Mouse (Mus musculus): ENCODE measurements around the gene Best1. TPM values are rescaled to one million over a fixed set of nuclear protein-coding genes. Genes with fewer than 3 reads are reported as not detected.

Best1 gene
- polyA plus RNA-seq, 1 experiment from 2014 or later: 1.1 TPM

GRCm38 (mm10) chr19:9998736-9999486 lies 2.5 kb downstream of the Best1 start:
- Histone ChIP-seq H3K4me1 (no peaks in the 10 kb centered on the region), H3K36me3 (replicated peaks) (no peaks in the 10 kb centered on the region), H3K27me3 (no peaks in the 10 kb centered on the region), H3K9ac (no peak overlapping the region), H3K9me3 (no peaks in the 10 kb centered on the region), H3K4me2 (no peak overlapping the region), H3K4me3 (replicated peaks) (no peak overlapping the region), H3K27ac (no peak overlapping the region)
- no peak for ATAC-seq (ENCODE audit: low FRiP score)
- WGBS: 64% methylated on average over 13 of the region's 13 CpGs

- WGBS: 71% methylated on average over 2 of the region's 2 CpGs
- H3K4me1 ChIP-seq: peaks cover 4% of the 10 kb centered on the region; the same call in 1 of the 2 replicates
- H3K9ac ChIP-seq: no peak overlapping the region
- H3K36me3 ChIP-seq (replicated peaks): no peaks in the 10 kb centered on the region
- H3K27ac ChIP-seq: no peak overlapping the region
- no peaks in the 10 kb centered on the region for H3K9me3 ChIP-seq
- no peak for ATAC-seq (ENCODE audit: low FRiP score)
- no peak overlapping the region for H3K4me2 ChIP-seq
- no peaks in the 10 kb centered on the region for H3K27me3 ChIP-seq
- H3K4me3 ChIP-seq (replicated peaks): no peak overlapping the region
These were observed 3.4 kb downstream of the Best1 start for GRCm38 (mm10) chr19:9998063-9998416.

- 79% methylated on average over 12 of the region's 12 CpGs for WGBS
- no peak overlapping the region for H3K9ac ChIP-seq
- no peaks in the 10 kb centered on the region for H3K36me3 ChIP-seq (replicated peaks)
- H3K9me3 ChIP-seq: no peaks in the 10 kb centered on the region
- no peak overlapping the region for H3K27ac ChIP-seq
- H3K4me1 ChIP-seq: peaks cover 8% of the 10 kb centered on the region; the same call in 1 of the 2 replicates
- no peak for ATAC-seq (ENCODE audit: low FRiP score)
- peaks cover 4% of the 10 kb centered on the region; the same call in 1 of the 2 replicates for H3K27me3 ChIP-seq
- no peak overlapping the region for H3K4me2 ChIP-seq
- H3K4me3 ChIP-seq (replicated peaks): no peak overlapping the region
These were observed 4.0 kb downstream of the Best1 start for GRCm38 (mm10) chr19:9997204-9998062.

GRCm38 (mm10) chr19:9993036-9993656 lies 8.3 kb downstream of the Best1 start:
- H3K4me2 ChIP-seq: peak overlapping the region; percentile 58
- WGBS: 6% methylated on average over 17 of the region's 17 CpGs
- peak overlapping the region; percentile 37 for H3K4me3 ChIP-seq (replicated peaks)
- peak; percentile 89 for ATAC-seq (ENCODE audit: low FRiP score)
- H3K27me3 ChIP-seq: peaks cover 9% of the 10 kb centered on the region; the same call in 1 of the 2 replicates
- peak overlapping the region; percentile 50 for H3K9ac ChIP-seq
- H3K27ac ChIP-seq: no peak overlapping the region
- H3K4me1 ChIP-seq: peaks cover 8% of the 10 kb centered on the region; the same call in 1 of the 2 replicates
- no peaks in the 10 kb centered on the region for H3K36me3 ChIP-seq (replicated peaks)
- H3K9me3 ChIP-seq: no peaks in the 10 kb centered on the region

GRCm38 (mm10) chr19:9992011-9992958 lies 9.1 kb downstream of the Best1 start:
- Histone ChIP-seq H3K9me3 (no peaks in the 10 kb centered on the region), H3K27me3 (peaks cover 9% of the 10 kb centered on the region; the same call in 1 of the 2 replicates), H3K4me3 (replicated peaks) (peak overlapping the region; percentile 37), H3K9ac (peak overlapping the region; percentile 50), H3K4me2 (peak overlapping the region; percentile 58), H3K27ac (no peak overlapping the region), H3K4me1 (peaks cover 8% of the 10 kb centered on the region; the same call in 1 of the 2 replicates), H3K36me3 (replicated peaks) (no peaks in the 10 kb centered on the region)
- peak; percentile 58 for ATAC-seq (ENCODE audit: low FRiP score)
- 44% methylated on average over 26 of the region's 26 CpGs for WGBS

- Histone ChIP-seq H3K4me1 (peaks cover 8% of the 10 kb centered on the region; the same call in 1 of the 2 replicates), H3K36me3 (replicated peaks) (peaks cover under 1% of the 10 kb centered on the region; the same call in 1 of the 2 replicates), H3K9me3 (no peaks in the 10 kb centered on the region), H3K27me3 (peaks cover 9% of the 10 kb centered on the region; the same call in 1 of the 2 replicates), H3K27ac (no peak overlapping the region), H3K4me2 (no peak overlapping the region), H3K9ac (no peak overlapping the region), H3K4me3 (replicated peaks) (no peak overlapping the region)
- 22% methylated on average over 5 of the region's 5 CpGs for WGBS
- ATAC-seq (ENCODE audit: low FRiP score): no peak
These were observed 10.1 kb downstream of the Best1 start for GRCm38 (mm10) chr19:9991304-9991703.

- Histone ChIP-seq H3K9ac (no peak overlapping the region), H3K4me1 (peaks cover 8% of the 10 kb centered on the region; the same call in 1 of the 2 replicates), H3K27me3 (peaks cover 9% of the 10 kb centered on the region; the same call in 1 of the 2 replicates), H3K9me3 (no peaks in the 10 kb centered on the region), H3K4me3 (replicated peaks) (no peak overlapping the region), H3K27ac (no peak overlapping the region), H3K4me2 (no peak overlapping the region), H3K36me3 (replicated peaks) (peaks cover 15% of the 10 kb centered on the region)
- ATAC-seq (ENCODE audit: low FRiP score): no peak
These were observed 11.6 kb downstream of the Best1 start for GRCm38 (mm10) chr19:9989884-9990256.

- Histone ChIP-seq H3K9me3 (no peaks in the 10 kb centered on the region), H3K4me3 (replicated peaks) (no peak overlapping the region), H3K4me2 (no peak overlapping the region), H3K36me3 (replicated peaks) (peaks cover 20% of the 10 kb centered on the region), H3K27me3 (peaks cover 9% of the 10 kb centered on the region; the same call in 1 of the 2 replicates), H3K27ac (no peak overlapping the region), H3K9ac (no peak overlapping the region), H3K4me1 (peaks cover 9% of the 10 kb centered on the region; the same call in 1 of the 2 replicates)
- 69% methylated on average over 17 of the region's 17 CpGs for WGBS
- no peak for ATAC-seq (ENCODE audit: low FRiP score)
These were observed 12.1 kb downstream of the Best1 start for GRCm38 (mm10) chr19:9989171-9989883.

- ATAC-seq (ENCODE audit: low FRiP score): no peak
- Histone ChIP-seq H3K27me3 (peaks cover 6% of the 10 kb centered on the region; the same call in 1 of the 2 replicates), H3K4me3 (replicated peaks) (no peak overlapping the region), H3K4me2 (no peak overlapping the region), H3K9ac (no peak overlapping the region), H3K36me3 (replicated peaks) (peaks cover 25% of the 10 kb centered on the region), H3K27ac (no peak overlapping the region), H3K9me3 (no peaks in the 10 kb centered on the region), H3K4me1 (peaks cover 13% of the 10 kb centered on the region)
These were observed 13.8 kb downstream of the Best1 start for GRCm38 (mm10) chr19:9987593-9987992.

- Histone ChIP-seq H3K9me3 (no peaks in the 10 kb centered on the region), H3K27ac (no peak overlapping the region), H3K4me3 (replicated peaks) (no peak overlapping the region), H3K36me3 (replicated peaks) (peaks cover 25% of the 10 kb centered on the region), H3K4me1 (peaks cover 12% of the 10 kb centered on the region), H3K27me3 (peaks cover 2% of the 10 kb centered on the region; the same call in 1 of the 2 replicates), H3K4me2 (no peak overlapping the region), H3K9ac (no peak overlapping the region)
- 64% methylated on average over 6 of the region's 6 CpGs for WGBS
- no peak for ATAC-seq (ENCODE audit: low FRiP score)
These were observed 14.2 kb downstream of the Best1 start for GRCm38 (mm10) chr19:9987192-9987591.

GRCm38 (mm10) chr19:9985900-9986421 lies 15.5 kb downstream of the Best1 start:
- WGBS: 94% methylated on average over 2 of the region's 2 CpGs
- H3K27me3 ChIP-seq: no peaks in the 10 kb centered on the region
- no peak for ATAC-seq (ENCODE audit: low FRiP score)

More at GRCm38 (mm10) chr19:9985900-9986421, 15.5 kb downstream of the Best1 start:
- Histone ChIP-seq H3K4me1 (peaks cover 19% of the 10 kb centered on the region), H3K4me3 (replicated peaks) (no peak overlapping the region), H3K9ac (no peak overlapping the region), H3K4me2 (no peak overlapping the region), H3K27ac (no peak overlapping the region), H3K36me3 (replicated peaks) (peaks cover 25% of the 10 kb centered on the region), H3K9me3 (no peaks in the 10 kb centered on the region)
